Mouse (Mus musculus): ENCODE measurements around the gene Plk4. TPM values are rescaled to one million over a fixed set of nuclear protein-coding genes. Genes with fewer than 3 reads are reported as not detected.
"Not testable (repeated sequence)": the region's sequence is repeated elsewhere in the genome, so short reads cannot be mapped to it uniquely, and the experiment has no call there.

Plk4 gene
- polyA plus RNA-seq (2016; fragmentation: Nextera tagmentation; extraction: Ambion mirVana), result 40.9 and 43.0 TPM in 2 replicates

- Histone ChIP-seq H3K9ac (peak within 1 kb of the TSS; percentile 89), H3K4me3 (peak within 1 kb of the TSS; percentile 79), H3K36me3 (no peaks in the 10 kb centered on the region), H3K27me3 (no peaks in the 10 kb centered on the region), H3K4me2 (replicated peaks) (peak within 1 kb of the TSS; percentile 98), H3K4me1 (peaks cover 7% of the 10 kb centered on the region), H3K9me3 (replicated peaks) (no peaks in the 10 kb centered on the region), H3K27ac (peak within 1 kb of the TSS; percentile 68)
- 2% methylated on average over 66 of the region's 66 CpGs for WGBS
- peak; percentile 99 for ATAC-seq (ENCODE audit: low FRiP score)
Observed at GRCm38 (mm10) chr3:40799530-40800372, at the start of gene Plk4. TSS of gene Plk4 (plus strand) at chr3:40800019.

GRCm38 (mm10) chr3:40760746-40761145 is 39.1 kb upstream of the Plk4 start:
- 94% methylated on average over 3 of the region's 3 CpGs for WGBS
- ATAC-seq (ENCODE audit: low FRiP score), result no peak
- H3K9me3 ChIP-seq (replicated peaks), result no peaks in the 10 kb centered on the region
- H3K9ac ChIP-seq, result no peak overlapping the region
- peaks cover 52% of the 10 kb centered on the region for H3K36me3 ChIP-seq
- H3K27me3 ChIP-seq, result no peaks in the 10 kb centered on the region
- H3K4me3 ChIP-seq, result no peak overlapping the region
- no peak overlapping the region for H3K4me2 ChIP-seq (replicated peaks)
- no peak overlapping the region for H3K27ac ChIP-seq
- no peaks in the 10 kb centered on the region for H3K4me1 ChIP-seq

DNA sequence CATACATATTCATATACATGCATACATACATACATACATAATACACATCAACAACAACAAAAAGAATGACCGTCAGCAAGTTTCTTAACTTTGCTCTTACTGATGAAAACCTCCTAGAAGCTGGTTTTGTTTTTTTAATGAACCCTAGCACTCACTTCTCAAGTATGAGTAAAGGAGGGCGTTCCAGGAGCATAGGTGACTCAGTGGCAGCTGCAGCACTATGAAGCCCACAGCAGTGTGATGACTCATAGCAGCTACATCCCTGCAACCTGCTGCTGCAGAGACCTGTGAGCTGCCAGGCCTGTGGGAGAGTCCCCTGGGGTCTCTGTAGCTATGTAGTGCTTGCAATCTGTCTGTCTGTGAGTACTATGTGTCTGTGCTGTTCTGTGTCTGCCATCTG is 38.5 kb upstream of the Plk4 start:
- no peaks in the 10 kb centered on the region for H3K9me3 ChIP-seq (replicated peaks)
- no peak overlapping the region for H3K4me2 ChIP-seq (replicated peaks)
- no peaks in the 10 kb centered on the region for H3K4me1 ChIP-seq
- no peak overlapping the region for H3K9ac ChIP-seq
- no peak for ATAC-seq (ENCODE audit: low FRiP score)
- peaks cover 51% of the 10 kb centered on the region for H3K36me3 ChIP-seq
- H3K4me3 ChIP-seq, result no peak overlapping the region
- no peak overlapping the region for H3K27ac ChIP-seq
- WGBS, result 85% methylated on average over 2 of the region's 2 CpGs
- H3K27me3 ChIP-seq, result no peaks in the 10 kb centered on the region

GRCm38 (mm10) chr3:40793783-40794182 is 6.0 kb upstream of the Plk4 start:
- 69% methylated on average over 2 of the region's 2 CpGs for WGBS
- no peak for ATAC-seq (ENCODE audit: low FRiP score)
- Histone ChIP-seq H3K9me3 (replicated peaks) (no peaks in the 10 kb centered on the region), H3K27ac (no peak overlapping the region), H3K36me3 (peaks cover 17% of the 10 kb centered on the region; the same call in 1 of the 2 replicates), H3K4me3 (no peak overlapping the region), H3K9ac (no peak overlapping the region), H3K4me1 (no peaks in the 10 kb centered on the region), H3K27me3 (no peaks in the 10 kb centered on the region), H3K4me2 (replicated peaks) (no peak overlapping the region)

DNA sequence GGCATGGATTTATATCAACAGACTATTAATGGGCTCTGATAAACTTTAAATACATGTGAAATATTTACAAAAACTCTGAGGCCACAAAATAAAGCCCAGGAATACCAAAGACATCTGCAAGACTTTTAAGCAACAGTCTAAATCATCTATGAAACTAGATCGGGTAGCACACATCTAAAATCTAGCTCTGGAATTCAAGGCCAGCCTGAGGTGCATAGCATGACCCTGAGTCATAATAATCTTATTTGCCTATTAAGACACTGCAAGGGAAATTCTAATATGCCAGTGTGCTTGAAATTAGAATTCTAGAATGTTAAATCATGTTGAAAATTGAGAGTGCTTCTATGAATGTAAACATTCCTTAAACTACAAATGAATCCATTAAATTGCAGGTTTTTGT is 1.8 kb upstream of the Plk4 start:
- no peaks in the 10 kb centered on the region for H3K27me3 ChIP-seq
- no peak overlapping the region for H3K9ac ChIP-seq
- peaks cover 7% of the 10 kb centered on the region for H3K4me1 ChIP-seq
- no peak overlapping the region for H3K27ac ChIP-seq
- H3K4me2 ChIP-seq (replicated peaks), result no peak overlapping the region
- 65% methylated on average over 1 of the region's 1 CpGs for WGBS
- H3K36me3 ChIP-seq, result 0 out of 2 replicates have a peak, but pooled peaks cover 3% of the 10 kb centered on the region
- no peaks in the 10 kb centered on the region for H3K9me3 ChIP-seq (replicated peaks)
- no peak overlapping the region for H3K4me3 ChIP-seq
- no peak for ATAC-seq (ENCODE audit: low FRiP score)

GRCm38 (mm10) chr3:40798500-40798899 is 1.3 kb upstream of the Plk4 start:
- no peaks in the 10 kb centered on the region for H3K27me3 ChIP-seq
- no peak overlapping the region for H3K9ac ChIP-seq
- H3K4me2 ChIP-seq (replicated peaks), result no peak overlapping the region
- no peaks in the 10 kb centered on the region for H3K9me3 ChIP-seq (replicated peaks)
- WGBS, result 40% methylated on average over 7 of the region's 7 CpGs
- no peaks in the 10 kb centered on the region for H3K36me3 ChIP-seq
- ATAC-seq (ENCODE audit: low FRiP score), result no peak
- H3K4me3 ChIP-seq, result no peak overlapping the region
- peaks cover 7% of the 10 kb centered on the region for H3K4me1 ChIP-seq
- H3K27ac ChIP-seq, result no peak overlapping the region

DNA sequence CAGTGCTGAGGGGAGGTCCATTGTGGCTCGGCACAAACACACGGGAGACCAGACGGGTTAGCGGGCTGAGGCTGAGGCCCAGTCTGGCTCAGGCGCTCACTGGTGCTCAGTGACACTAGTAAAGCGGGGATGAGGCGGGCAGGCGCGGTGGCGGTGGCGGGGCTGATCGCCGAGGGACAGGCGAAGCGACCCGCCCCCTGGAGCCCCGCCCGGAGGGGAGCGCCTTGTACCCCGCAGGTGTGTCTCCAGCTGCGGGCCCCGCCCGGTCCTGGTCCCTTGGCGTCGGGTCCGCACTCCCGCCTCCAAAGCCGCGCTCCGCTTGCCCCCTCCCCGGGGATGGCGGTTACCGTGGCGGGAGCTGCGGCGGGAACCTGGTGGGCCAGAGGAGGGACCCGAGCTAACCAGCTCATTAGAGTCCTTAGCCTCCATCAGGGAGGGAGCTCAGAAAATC is 579 bp downstream of the Plk4 start:
- peaks cover 6% of the 10 kb centered on the region; the same call in 1 of the 2 replicates for H3K36me3 ChIP-seq
- peak overlapping the region; percentile 79 for H3K4me3 ChIP-seq
- H3K4me2 ChIP-seq (replicated peaks), result peak overlapping the region; percentile 98
- no peaks in the 10 kb centered on the region for H3K27me3 ChIP-seq
- peak overlapping the region; percentile 89 for H3K9ac ChIP-seq
- peak overlapping the region; percentile 64 for H3K27ac ChIP-seq
- H3K4me1 ChIP-seq, result peaks cover 7% of the 10 kb centered on the region
- peak; percentile 89 for ATAC-seq (ENCODE audit: low FRiP score)
- 0% methylated on average over 30 of the region's 37 CpGs for WGBS
- H3K9me3 ChIP-seq (replicated peaks), result no peaks in the 10 kb centered on the region

- ATAC-seq (ENCODE audit: low FRiP score), result no peak
- H3K27ac ChIP-seq, result no peak overlapping the region
- H3K9ac ChIP-seq, result no peak overlapping the region
- WGBS, result 77% methylated on average over 2 of the region's 2 CpGs
- peaks cover 33% of the 10 kb centered on the region for H3K36me3 ChIP-seq
- no peaks in the 10 kb centered on the region for H3K27me3 ChIP-seq
- H3K4me2 ChIP-seq (replicated peaks), result no peak overlapping the region
- no peaks in the 10 kb centered on the region for H3K4me1 ChIP-seq
- no peaks in the 10 kb centered on the region for H3K9me3 ChIP-seq (replicated peaks)
- no peak overlapping the region for H3K4me3 ChIP-seq
Observed at GRCm38 (mm10) chr3:40806871-40807270, 7.1 kb downstream of the Plk4 start.

- Histone ChIP-seq H3K9ac (no peak overlapping the region), H3K27ac (no peak overlapping the region), H3K4me2 (replicated peaks) (no peak overlapping the region), H3K4me3 (no peak overlapping the region), H3K4me1 (no peaks in the 10 kb centered on the region), H3K36me3 (peaks cover 45% of the 10 kb centered on the region), H3K9me3 (replicated peaks) (no peaks in the 10 kb centered on the region), H3K27me3 (no peaks in the 10 kb centered on the region)
- ATAC-seq (ENCODE audit: low FRiP score), result no peak
- WGBS, result 93% methylated on average over 10 of the region's 10 CpGs
Observed at GRCm38 (mm10) chr3:40808686-40809085, 8.9 kb downstream of the Plk4 start.

DNA sequence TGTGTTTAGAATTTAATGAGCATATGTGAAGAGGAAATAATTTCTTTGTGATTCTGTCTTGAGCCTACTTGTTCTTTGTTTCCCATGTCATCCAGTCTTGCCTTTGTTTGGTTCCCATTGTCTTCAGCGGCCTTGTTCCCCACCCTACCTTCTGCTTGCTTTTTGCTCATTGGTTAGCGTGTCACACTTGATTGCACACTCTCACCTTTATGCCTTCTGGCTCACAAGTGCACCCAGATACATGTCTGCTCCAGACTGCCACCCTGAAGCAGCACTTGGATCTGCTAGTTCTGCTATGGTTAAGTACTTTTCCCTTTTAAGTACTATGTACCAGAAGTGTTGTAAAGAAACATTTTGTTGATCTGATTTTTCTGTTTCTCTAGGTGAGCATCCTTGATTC is 10.1 kb downstream of the Plk4 start:
- ATAC-seq (ENCODE audit: low FRiP score), result 0 out of 2 replicates have a peak, but pooled peaks have one; percentile 22
- H3K27ac ChIP-seq, result no peak overlapping the region
- H3K9me3 ChIP-seq (replicated peaks), result no peaks in the 10 kb centered on the region
- H3K4me2 ChIP-seq (replicated peaks), result no peak overlapping the region
- H3K4me1 ChIP-seq, result no peaks in the 10 kb centered on the region
- H3K4me3 ChIP-seq, result no peak overlapping the region
- WGBS, result 60% methylated on average over 2 of the region's 2 CpGs
- H3K36me3 ChIP-seq, result peaks cover 53% of the 10 kb centered on the region
- H3K27me3 ChIP-seq, result no peaks in the 10 kb centered on the region
- H3K9ac ChIP-seq, result no peak overlapping the region

DNA sequence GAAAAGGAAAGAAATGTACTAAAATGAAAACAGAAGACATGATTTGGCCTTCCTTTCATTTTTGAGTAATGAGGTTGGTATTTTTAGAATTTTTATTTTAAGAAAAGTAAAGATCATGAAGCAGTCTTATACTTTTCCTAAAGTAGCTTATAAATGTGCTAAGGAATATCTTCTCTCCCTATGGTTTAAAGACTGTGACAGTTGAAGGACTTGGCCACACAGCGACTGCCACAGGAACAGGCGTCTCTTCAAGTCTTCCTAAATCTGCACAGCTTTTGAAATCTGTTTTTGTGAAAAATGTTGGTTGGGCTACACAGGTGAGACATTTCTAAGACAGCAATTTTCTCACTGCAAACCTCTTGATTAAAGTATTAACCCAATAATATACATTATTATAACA is 13.5 kb downstream of the Plk4 start:
- no peak overlapping the region for H3K4me3 ChIP-seq
- WGBS, result 96% methylated on average over 2 of the region's 2 CpGs
- H3K4me2 ChIP-seq (replicated peaks), result no peak overlapping the region
- no peak for ATAC-seq (ENCODE audit: low FRiP score)
- H3K9ac ChIP-seq, result no peak overlapping the region
- H3K4me1 ChIP-seq, result no peaks in the 10 kb centered on the region
- H3K27ac ChIP-seq, result no peak overlapping the region
- no peaks in the 10 kb centered on the region for H3K9me3 ChIP-seq (replicated peaks)
- H3K27me3 ChIP-seq, result no peaks in the 10 kb centered on the region
- peaks cover 56% of the 10 kb centered on the region for H3K36me3 ChIP-seq

DNA sequence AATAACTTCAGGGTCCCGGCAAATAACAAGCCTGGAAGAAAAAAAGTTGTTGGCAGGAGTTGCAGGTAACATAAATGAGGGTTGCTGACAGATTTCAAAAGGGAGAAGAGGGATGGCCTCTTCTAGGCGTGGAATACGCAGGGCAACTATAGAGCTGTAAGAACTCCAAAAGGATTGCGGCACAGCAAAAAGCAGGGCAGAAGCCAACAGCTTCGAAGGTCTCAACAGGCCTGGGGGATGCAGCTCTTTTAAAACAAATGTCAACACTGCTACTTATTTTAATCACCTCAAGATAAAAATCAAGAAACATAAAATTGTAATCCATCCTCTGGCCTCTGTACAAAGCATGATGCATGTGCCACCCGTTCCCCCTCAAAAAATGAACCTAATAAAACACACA is 45.7 kb downstream of the Plk4 start:
- not testable (repeated sequence) for H3K36me3 ChIP-seq; ATAC-seq (ENCODE audit: low FRiP score); H3K27me3 ChIP-seq; H3K4me1 ChIP-seq; H3K9me3 ChIP-seq (replicated peaks); H3K27ac ChIP-seq
- Histone ChIP-seq H3K4me2 (replicated peaks) (peak overlapping the region; percentile 54), H3K4me3 (peak overlapping the region; percentile 48; the same call in 1 of the 2 replicates), H3K9ac (0 out of 2 replicates have a peak overlapping the region, but pooled peaks have one; percentile 23)
- WGBS, result 88% methylated on average over 5 of the region's 6 CpGs

Measured in hindbrain, embryonic 12.5 days (tissue).